Mouse (Mus musculus): ENCODE results near the gene Hs6st1.

Hs6st1 gene

GRCm38 (mm10) chr1:36064861-36065760 is 3.1 kb upstream of the Hs6st1 start:
- peak; percentile 87 for DNase-seq (ENCODE audit: low spot score)

DNA sequence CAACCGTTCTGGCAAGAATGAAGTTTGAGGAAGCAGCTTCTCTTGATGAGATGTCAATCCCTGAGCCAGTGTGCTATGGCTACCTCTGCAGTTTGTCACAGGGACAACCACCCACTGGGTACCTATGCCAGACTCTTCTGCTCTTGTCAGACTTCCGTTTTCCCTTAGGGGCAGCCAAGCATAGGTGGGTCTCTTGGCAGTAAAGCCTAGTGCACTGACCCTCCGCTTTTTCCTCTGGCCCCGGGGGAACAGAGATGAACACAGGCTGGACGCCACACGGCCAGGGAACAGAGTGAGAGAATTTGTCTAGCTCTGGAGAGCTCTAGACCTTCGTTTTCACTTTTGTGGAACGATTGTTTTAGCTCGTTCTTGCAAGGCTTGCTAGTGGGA is 2.4 kb upstream of the Hs6st1 start:
- DNase-seq (ENCODE audit: low spot score) = peak; percentile 2

DNA sequence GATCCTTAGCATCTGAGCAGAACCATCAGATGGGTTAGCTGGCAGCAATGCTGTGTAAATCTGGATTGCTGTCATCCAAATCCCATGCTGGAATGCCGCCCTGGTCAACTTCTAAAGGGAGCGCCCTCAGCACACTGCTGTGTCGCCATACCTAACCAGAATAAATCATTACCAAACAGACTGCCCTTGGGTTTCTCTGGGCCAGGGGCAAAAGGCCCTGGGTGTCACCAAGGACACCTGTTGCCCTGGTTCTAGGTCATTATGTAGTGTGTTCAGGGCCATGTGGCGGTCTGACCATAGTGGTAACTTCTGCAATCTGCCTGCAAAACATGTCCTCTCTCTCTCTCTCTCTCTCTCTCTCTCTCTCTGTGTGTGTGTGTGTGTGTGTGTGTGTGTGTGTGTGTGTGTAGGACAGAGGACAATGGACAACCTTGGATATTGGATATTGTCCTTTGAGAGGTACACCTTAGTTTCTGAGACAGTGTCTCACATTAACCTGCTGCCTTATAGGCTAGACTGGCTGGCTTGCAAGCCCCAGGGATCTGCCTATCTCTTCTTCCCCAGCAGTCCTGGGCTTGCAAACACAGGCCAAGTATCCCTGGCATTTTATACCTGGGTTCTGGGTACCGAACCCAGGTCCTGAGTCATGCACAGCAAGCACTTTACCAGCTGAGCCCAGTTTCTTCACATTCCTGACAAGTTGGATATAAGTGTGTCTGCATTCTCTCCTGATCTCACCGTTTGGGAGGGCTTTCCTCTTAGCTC is 1.8 kb upstream of the Hs6st1 start:
- DNase-seq (ENCODE audit: low spot score) = peak; percentile 1

DNA sequence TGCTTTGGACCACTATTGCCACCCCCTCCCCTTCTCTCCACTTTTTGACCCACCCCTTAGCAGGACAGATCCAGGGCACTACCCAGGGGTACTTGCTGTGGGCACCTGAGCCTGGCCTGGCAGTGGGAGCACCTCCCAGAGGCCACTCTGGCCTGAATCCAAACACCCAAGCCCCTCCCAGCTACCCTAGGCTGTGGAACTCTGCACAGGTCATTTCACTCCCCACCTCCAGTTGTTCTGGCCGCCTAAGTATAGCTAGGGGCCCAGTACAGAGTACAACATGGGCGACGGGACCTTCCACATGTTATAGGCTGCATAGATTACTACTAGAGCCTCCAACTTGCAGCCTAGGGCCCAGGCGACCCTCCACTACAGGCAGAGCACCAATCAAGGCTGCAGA is 999 bp upstream of the Hs6st1 start:
- no peak for DNase-seq (ENCODE audit: low spot score)

GRCm38 (mm10) chr1:36067611-36068010 is 589 bp upstream of the Hs6st1 start:
- DNase-seq (ENCODE audit: low spot score) = no peak

DNA sequence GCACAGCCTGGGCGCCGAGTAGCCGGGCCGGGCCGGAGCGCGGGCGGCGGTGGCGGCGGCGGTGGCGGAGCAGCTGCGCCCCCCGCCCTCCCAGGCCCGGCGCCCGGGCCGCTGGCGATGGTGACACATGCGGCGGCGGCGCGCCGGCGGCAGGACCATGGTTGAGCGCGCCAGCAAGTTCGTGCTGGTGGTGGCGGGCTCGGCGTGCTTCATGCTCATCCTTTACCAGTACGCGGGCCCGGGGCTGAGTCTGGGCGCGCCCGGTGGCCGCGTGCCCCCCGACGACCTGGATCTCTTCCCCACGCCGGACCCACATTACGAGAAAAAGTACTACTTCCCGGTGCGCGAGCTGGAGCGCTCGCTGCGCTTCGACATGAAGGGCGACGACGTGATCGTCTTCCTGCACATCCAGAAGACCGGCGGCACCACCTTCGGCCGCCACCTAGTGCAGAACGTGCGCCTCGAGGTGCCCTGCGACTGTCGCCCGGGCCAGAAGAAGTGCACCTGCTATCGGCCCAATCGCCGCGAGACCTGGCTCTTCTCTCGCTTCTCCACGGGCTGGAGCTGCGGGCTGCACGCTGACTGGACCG is 426 bp downstream of the Hs6st1 start:
- no peak for DNase-seq (ENCODE audit: low spot score)

- no peak for DNase-seq (ENCODE audit: low spot score)
These were observed 1.1 kb downstream of the Hs6st1 start for GRCm38 (mm10) chr1:36069291-36069771.

- DNase-seq (ENCODE audit: low spot score) = no peak
These were observed 2.0 kb downstream of the Hs6st1 start for GRCm38 (mm10) chr1:36070190-36070589.

GRCm38 (mm10) chr1:36070740-36071139 is 2.5 kb downstream of the Hs6st1 start:
- DNase-seq (ENCODE audit: low spot score) = no peak

DNA sequence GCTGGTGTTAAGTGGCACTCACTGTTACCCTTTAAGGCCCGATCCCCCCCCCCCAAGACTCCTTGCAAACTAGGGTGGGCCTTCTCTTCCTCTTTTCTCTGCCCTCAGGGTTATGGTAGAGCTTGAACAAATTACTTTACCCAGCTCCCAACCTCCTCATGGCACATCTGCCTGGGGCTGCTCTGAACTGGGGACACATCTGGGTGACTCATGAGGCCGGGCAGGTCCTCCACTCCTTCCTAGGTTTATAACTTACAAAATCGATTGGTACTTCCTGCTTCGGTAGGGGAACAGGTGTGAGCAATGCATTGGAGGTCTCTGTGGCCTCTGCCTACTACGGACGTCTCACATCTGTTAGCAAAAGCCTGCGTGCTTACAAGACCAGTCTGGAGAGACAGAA is 3.0 kb downstream of the Hs6st1 start:
- DNase-seq (ENCODE audit: low spot score) = no peak

DNA sequence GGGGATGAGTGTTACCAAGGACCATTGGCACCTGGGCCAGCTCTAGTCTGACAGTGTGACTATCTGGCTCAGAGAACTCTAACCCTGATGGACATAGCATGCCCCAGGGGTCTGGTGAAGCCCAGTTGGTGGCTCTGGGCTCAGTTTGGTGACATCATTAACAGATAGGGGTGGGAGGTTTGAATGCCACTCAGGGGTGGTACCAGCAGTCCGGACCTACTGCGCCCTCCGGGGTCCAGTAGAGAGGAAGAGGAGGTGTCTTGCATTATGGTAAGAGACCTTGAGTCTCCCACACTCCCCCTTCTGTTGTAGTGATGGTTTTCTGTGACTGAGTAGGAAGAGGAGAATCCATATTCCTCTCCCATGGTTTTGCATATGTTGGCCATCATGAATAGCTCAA is 3.4 kb downstream of the Hs6st1 start:
- no peak for DNase-seq (ENCODE audit: low spot score)

GRCm38 (mm10) chr1:36072588-36073556 is 4.7 kb downstream of the Hs6st1 start:
- DNase-seq (ENCODE audit: low spot score) = no peak

- no peak for DNase-seq (ENCODE audit: low spot score)
These were observed 5.4 kb downstream of the Hs6st1 start for GRCm38 (mm10) chr1:36073566-36073965.

- no peak for DNase-seq (ENCODE audit: low spot score)
These were observed 6.0 kb downstream of the Hs6st1 start for GRCm38 (mm10) chr1:36074197-36074596.

DNA sequence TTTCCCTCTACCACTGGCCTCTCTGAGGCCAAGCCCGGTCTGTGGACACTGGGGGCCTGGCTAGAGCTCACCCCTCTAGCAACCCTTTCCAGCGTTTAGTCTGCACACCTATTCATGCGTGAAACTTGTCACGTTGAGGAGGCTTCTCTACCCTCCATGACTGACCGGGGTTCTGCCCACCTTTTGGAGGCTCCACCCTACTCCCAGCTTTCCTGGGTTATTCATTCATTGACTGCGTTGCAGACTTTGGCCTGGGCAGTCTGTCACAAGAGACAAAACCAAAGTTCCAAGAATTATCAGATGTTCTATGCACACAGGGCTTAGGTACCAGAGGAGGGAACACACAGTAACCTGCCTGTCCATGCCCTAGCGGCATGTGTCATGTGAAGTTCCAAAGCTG is 6.8 kb downstream of the Hs6st1 start:
- peak; percentile 80 for DNase-seq (ENCODE audit: low spot score)

DNA sequence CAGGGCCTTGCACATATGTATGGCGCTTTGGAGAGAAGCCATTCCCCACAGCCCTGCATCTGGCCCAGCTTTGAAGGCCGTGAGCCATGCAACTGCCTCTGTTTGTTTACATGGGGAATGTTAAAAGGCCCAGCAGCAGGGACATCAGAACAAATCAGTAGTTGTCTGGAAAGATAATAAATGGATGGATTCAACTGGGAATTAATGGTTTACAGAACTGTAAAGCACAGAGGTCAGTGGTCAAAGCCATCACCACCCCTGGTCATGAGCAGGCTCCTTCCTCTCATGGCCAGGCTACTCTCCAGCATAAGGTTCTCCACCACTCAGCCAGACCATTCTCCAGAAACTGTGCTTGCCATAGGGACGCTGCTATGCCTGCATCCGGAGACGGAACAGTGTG is 7.5 kb downstream of the Hs6st1 start:
- DNase-seq (ENCODE audit: low spot score) = no peak

GRCm38 (mm10) chr1:36077084-36077483 is 8.9 kb downstream of the Hs6st1 start:
- DNase-seq (ENCODE audit: low spot score) = no peak

DNA sequence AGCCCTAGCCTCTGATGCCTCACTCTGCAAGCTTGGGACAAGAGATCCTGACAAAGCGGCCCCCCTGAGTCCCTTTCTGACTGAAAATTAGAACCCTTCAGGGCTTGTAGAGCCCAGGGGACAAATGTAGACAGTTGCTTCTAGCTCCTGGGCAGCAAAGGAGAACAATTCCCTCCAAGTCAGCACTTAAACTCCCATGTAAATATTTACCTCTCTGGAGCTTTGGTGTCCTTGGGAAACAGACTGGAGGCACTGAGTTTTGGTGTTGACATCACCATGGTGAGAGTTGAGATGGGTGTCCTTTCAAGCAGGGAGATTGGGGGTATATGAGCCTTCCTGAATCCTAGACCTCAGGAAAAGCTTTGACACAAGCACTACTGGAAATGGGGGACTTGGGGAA is 10.1 kb downstream of the Hs6st1 start:
- peak; percentile 51 for DNase-seq (ENCODE audit: low spot score)

GRCm38 (mm10) chr1:36079679-36080078 is 11.5 kb downstream of the Hs6st1 start:
- DNase-seq (ENCODE audit: low spot score) = peak; percentile 68

DNA sequence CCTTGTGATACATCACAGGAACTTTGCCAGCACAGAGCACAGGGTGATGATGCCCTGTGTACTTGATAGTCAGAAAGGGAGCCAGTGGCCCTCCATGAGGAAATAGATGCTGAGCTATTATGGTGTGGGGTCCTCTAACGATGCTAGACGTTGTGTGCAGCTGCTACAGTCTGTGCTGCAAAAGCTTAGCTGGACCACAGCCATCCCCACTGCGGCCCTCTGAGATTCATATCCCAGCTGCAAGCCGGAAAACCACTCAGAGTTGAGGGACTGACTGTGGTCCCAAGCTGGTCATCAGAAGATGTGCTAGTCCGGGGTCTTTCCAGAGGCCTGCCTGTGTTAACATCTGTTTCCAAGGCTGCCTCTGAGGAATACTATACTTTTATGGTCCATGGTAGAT is 12.8 kb downstream of the Hs6st1 start:
- no peak for DNase-seq (ENCODE audit: low spot score)

DNA sequence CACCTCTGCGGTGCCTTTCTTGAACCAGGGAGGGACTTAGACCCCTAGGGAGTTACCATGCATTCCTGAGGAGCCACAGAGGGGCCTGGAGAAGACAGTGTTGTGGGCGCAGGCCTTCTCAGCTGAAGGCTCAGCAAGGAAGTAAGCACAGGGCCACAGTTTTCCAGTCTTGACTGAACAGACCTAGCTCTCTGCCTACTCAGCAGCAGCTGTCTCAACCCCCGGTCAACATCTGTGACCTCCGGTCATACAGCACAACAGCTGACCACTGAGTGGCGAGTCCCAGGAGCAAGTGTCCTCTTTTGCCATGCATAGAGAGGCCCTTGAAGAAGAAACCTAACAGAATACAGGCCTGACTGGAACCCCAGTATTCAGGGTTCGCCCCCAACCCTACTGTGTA is 14.0 kb downstream of the Hs6st1 start:
- DNase-seq (ENCODE audit: low spot score) = peak; percentile 70

DNA sequence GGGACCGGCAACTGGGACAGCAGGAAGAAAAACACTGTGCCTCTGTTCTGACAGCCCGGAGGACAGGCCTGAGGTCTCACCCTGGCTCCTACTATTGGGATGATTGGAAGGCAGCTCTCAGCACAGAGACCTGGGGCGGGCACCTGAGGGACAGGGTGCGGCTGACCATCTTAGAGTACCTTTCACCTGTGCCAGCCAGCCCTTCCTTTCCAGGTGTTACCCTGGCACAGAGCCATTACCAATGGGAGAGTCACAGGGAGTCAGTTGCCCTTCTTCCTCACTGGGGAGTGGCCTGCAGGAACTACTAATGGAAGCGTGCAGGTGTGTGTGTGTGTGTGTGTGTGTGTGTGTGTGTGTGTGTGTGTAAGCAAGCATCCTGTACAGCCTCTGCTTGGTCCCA is 15.4 kb downstream of the Hs6st1 start:
- no peak for DNase-seq (ENCODE audit: low spot score)

All from yolk sac, embryonic 10.5 days (tissue).